Mouse (Mus musculus): ENCODE results near the gene Catsperz.

Gene Catsperz

GRCm38 (mm10) chr19:6925307-6925573, at the start of gene Catsperz:
Gene Catsperz (minus strand): TSS chr19:6925380.
- DNase-seq (ENCODE audit: low spot score): peak; percentile 29

- peak; percentile 96 for DNase-seq (ENCODE audit: low spot score)
Observed at GRCm38 (mm10) chr19:6974211-6975205, 49.3 kb upstream of the Catsperz start, which contains the start of gene Ppp1r14b. Gene Ppp1r14b (plus strand): TSS chr19:6974968.

GRCm38 (mm10) chr19:6973581-6974190, 48.5 kb upstream of the Catsperz start:
- DNase-seq (ENCODE audit: low spot score): peak; percentile 22

- no peak for DNase-seq (ENCODE audit: low spot score)
Observed at GRCm38 (mm10) chr19:6972247-6972917, 47.2 kb upstream of the Catsperz start.

GRCm38 (mm10) chr19:6971644-6972043, 46.5 kb upstream of the Catsperz start:
- peak; percentile 36 for DNase-seq (ENCODE audit: low spot score)

GRCm38 (mm10) chr19:6970460-6971085, 45.4 kb upstream of the Catsperz start:
- DNase-seq (ENCODE audit: low spot score): peak; percentile 10

GRCm38 (mm10) chr19:6969665-6970381, 44.6 kb upstream of the Catsperz start:
- DNase-seq (ENCODE audit: low spot score): peak; percentile 69

GRCm38 (mm10) chr19:6969291-6969664, 44.1 kb upstream of the Catsperz start:
- DNase-seq (ENCODE audit: low spot score): no peak

GRCm38 (mm10) chr19:6968491-6969271, 43.5 kb upstream of the Catsperz start:
- peak; percentile 16 for DNase-seq (ENCODE audit: low spot score)

- no peak for DNase-seq (ENCODE audit: low spot score)
Observed at GRCm38 (mm10) chr19:6956461-6956860, 31.3 kb upstream of the Catsperz start.

GRCm38 (mm10) chr19:6955424-6955823, 30.2 kb upstream of the Catsperz start:
- no peak for DNase-seq (ENCODE audit: low spot score)

GRCm38 (mm10) chr19:6954046-6954445, 28.9 kb upstream of the Catsperz start:
- no peak for DNase-seq (ENCODE audit: low spot score)

- no peak for DNase-seq (ENCODE audit: low spot score)
Observed at GRCm38 (mm10) chr19:6952712-6953037, 27.5 kb upstream of the Catsperz start.

- peak; percentile 66 for DNase-seq (ENCODE audit: low spot score)
Observed at GRCm38 (mm10) chr19:6951994-6952711, 27.0 kb upstream of the Catsperz start.

GRCm38 (mm10) chr19:6951381-6951968, 26.3 kb upstream of the Catsperz start:
- peak; percentile 97 for DNase-seq (ENCODE audit: low spot score)

- DNase-seq (ENCODE audit: low spot score): peak; percentile 87
Observed at GRCm38 (mm10) chr19:6950613-6951153, 25.5 kb upstream of the Catsperz start.

- DNase-seq (ENCODE audit: low spot score): no peak
Observed at GRCm38 (mm10) chr19:6949951-6950350, 24.8 kb upstream of the Catsperz start.

- no peak for DNase-seq (ENCODE audit: low spot score)
Observed at GRCm38 (mm10) chr19:6949532-6949931, 24.4 kb upstream of the Catsperz start.

- no peak for DNase-seq (ENCODE audit: low spot score)
Observed at GRCm38 (mm10) chr19:6948186-6948585, 23.0 kb upstream of the Catsperz start.

- no peak for DNase-seq (ENCODE audit: low spot score)
Observed at GRCm38 (mm10) chr19:6947742-6948141, 22.6 kb upstream of the Catsperz start.

All from embryo, embryonic 10.5 days (tissue).